Mouse (Mus musculus) E14TG2a.4 (cell line): ENCODE data around the gene Sptb.

ENCODE experiments used
- CTCF ChIP-seq: conservative IDR thresholded peaks from 2 replicates; pipeline ENCODE4 v1.5.1; 2014; ENCODE audit warnings: low read length
- POU5F1 ChIP-seq: IDR thresholded peaks from 2 replicates; pipeline ENCODE4 v1.6.1; 2014; ENCODE audit warnings: low read length, borderline replicate concordance

- TF ChIP-seq CTCF (no peak), POU5F1 (no peak)
These were observed 115.8 kb downstream of the Sptb start for GRCm38 (mm10) chr12:76594556-76594955.
